Mouse (Mus musculus) adrenal gland, postnatal 4 days (tissue): ENCODE data around the gene Trp53bp1. TPM values are rescaled to one million over a fixed set of nuclear protein-coding genes. Genes with fewer than 3 reads are reported as not detected.

Experiments
- DNase-seq, 2 experiments: peaks; one replicate each; pipeline ENCODE4 v3.0.0; 2021 to 2022; ENCODE audit warnings: low spot score in 2 of 2, mixed read lengths in 2 of 2
- long read RNA-seq, 2 experiments: library from polyadenylated mRNA; stranded (forward); transcript quantifications; one replicate each; pipeline ENCODE4 v2.0.0; 2021
- total RNA-seq, 2 experiments: library from RNA; stranded (reverse); gene quantifications; 2 replicates each; pipeline ENCODE4 v1.2.3; 2021

Gene Trp53bp1
- total RNA-seq = 100 to 1,000 TPM in 1 of 2 experiments, 10 to 100 TPM in 1; 99.2 to 105 TPM
- long read RNA-seq, experiment 1, partial matches to known transcripts = 8 of 8 reads
- long read RNA-seq, experiment 1, other reads (novel, unspliced or antisense) = 0 of 8 reads
- long read RNA-seq, experiment 2, full-length matches to known transcripts = 2 of 26 reads
- long read RNA-seq, experiment 2, partial matches to known transcripts = 17 of 26 reads
- long read RNA-seq, experiment 2, other reads (novel, unspliced or antisense) = 7 of 26 reads

DNA sequence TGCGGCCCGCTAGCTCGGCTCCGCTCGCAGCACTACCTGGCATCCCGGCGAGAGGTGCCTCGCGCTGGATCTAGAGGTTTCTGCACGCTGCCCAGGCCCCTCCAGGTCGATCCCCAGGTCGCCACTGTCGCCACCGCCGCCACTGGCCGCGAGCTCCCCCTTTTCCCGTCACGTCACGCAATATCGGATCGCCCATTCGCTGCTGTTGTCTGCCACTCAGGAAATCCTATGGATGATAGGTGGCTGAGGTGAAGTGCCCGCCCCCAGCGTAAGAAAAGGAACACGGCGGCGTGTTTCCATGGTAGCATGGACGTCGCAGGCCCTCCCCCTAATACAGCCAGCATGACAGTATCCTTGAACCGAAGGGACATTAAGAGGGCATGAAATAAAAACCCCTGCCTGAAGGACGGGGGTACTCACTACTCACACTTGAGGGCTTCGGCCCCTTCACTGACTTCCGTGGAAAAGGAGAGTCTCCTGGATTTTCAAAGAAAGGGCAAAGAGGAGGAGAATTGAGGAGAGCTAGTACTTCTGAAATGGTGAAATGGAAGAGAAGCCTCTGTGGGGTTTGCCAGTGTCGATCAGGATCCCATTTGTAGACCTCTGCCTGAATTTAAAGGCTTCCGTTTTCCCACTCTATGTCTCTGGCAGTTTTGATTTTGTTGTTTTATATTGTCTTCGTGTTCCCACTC, at the start of gene Trp53bp1:
Gene Trp53bp1 (minus strand): TSS at position 172 of the 692 bp plus-strand sequence.
- peak; percentile 79 to 87 for DNase-seq

DNA sequence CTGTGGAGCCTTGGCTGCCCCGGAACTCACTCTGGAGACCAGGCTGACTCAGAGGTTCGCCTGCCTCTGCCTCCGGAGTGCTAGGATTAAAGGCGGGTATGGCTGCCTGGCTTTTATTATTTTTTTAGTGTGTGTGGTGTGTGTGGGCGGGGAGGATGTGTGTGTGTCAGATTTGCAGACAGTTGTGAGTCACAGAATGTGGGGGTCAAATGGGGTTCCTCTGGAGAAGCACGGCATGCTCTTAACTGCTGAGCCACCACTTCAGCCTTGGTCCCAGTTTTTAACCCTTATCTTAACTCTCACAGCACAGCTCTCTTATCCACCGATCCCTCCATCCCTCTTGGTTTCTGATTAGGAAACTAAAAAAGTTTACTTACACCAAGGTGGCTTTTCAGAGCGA, 45.1 kb upstream of the Trp53bp1 start:
- DNase-seq = no peak

DNA sequence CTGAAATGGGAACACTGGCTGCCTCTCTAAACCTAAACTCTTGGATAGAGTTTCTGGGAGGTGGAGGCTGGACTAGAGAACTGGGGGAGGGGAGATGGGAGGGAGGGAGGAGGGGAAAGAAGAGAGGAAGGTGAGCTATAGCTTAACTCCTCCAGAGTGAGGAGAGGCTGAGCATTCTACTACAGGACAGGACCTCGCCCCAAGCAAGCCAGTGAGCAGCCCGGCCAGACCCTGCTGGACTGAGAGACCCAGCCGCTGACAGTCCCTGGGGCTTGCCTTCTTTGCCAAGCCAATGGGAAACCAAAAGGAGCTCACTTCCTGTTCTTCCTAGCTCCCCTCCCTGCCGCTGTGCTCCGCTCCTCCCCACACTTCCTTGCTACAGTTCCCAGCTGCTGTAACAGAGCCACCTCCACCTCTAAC, 37.8 kb upstream of the Trp53bp1 start:
- DNase-seq = no peak

DNA sequence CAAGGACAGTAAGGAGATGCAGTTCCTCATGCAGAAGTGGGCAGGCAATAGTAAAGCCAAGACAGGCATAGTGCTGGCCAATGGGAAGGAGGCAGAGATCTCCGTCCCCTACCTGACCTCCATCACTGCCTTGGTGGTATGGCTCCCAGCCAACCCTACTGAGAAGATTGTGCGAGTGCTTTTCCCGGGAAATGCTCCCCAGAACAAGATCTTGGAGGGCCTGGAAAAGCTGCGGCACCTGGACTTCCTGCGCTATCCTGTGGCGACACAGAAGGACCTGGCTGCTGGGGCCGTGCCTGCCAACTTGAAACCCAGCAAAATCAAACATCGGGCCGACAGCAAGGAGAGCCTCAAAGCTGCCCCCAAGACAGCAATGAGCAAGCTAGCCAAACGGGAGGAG, 28.8 kb upstream of the Trp53bp1 start:
- no peak for DNase-seq

- DNase-seq = no peak
Observed at GRCm38 (mm10) chr2:121299471-121299870, 28.3 kb upstream of the Trp53bp1 start.

- no peak for DNase-seq
Observed at GRCm38 (mm10) chr2:121298131-121298530, 26.9 kb upstream of the Trp53bp1 start.

GRCm38 (mm10) chr2:121297701-121298100, 26.5 kb upstream of the Trp53bp1 start:
- DNase-seq = no peak

- DNase-seq = no peak
Observed at GRCm38 (mm10) chr2:121296754-121297231, 25.6 kb upstream of the Trp53bp1 start.

GRCm38 (mm10) chr2:121295608-121296571, 24.7 kb upstream of the Trp53bp1 start:
- no peak for DNase-seq

- no peak for DNase-seq
Observed at GRCm38 (mm10) chr2:121294753-121295607, 23.8 kb upstream of the Trp53bp1 start.

DNA sequence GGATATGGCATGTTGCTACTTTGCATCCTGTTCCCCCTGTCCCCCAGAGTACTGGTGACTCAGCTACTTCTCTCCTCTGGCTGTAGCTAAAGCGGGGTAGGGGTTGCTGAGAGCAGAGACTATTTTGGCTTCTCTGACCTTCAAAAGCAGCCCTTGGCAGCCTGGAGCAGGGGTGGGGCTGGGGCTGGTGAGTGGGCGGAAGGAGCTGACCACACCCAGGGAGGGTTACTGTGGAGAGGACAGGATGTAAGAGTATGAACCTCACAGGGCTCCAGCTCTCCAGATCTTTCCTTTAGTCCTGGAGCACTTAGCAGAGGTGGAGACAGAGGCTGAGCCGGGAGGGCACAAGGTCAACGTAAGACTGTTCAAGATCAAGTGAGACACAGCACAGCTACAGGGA, 23.0 kb upstream of the Trp53bp1 start:
- DNase-seq = no peak

GRCm38 (mm10) chr2:121292316-121293013, 21.3 kb upstream of the Trp53bp1 start:
- DNase-seq = no peak

- DNase-seq = no peak
Observed at GRCm38 (mm10) chr2:121289730-121290540, 18.7 kb upstream of the Trp53bp1 start.

DNA sequence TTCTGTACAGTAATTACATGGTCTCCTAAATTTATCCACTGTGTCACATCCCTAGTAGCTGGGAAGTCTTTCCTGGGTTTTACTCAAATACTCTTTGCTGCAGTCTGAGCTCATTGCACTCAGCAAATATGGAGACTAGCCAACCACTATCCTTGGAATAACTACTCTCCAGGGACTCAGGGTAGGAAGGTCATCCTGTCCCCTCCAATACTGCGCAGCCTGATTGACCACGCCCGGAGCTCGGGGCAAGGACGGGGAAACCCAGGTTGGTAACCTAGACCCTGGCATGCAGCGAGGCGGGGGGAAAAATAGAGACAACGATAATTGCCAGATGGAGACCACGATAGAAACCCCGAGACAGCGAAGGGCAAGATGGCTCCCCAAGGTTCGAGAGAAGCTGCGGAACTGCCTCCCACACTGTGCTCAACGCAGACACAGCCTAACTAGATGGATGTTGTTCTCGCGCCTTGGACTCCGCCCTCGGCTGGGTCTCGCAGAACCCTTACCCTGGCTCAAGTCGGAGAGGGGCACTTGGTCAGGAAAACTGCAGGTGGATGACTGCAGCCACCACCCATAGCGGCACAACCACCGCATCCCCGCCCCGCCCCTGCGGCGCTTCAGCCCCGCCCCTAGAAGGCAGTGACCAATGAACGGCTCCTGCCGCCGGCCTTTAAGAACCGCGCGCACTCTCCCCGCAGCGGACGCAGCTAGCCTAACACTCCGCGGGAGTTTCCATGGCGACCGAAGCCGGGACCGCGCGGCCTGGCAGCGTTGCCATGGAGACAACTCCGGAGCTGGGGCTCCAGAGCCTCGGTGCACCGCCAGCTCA, 17.9 kb upstream of the Trp53bp1 start, which contains the start of gene Map1a:
Gene Map1a (plus strand): TSS at position 700 of the 829 bp plus-strand sequence.
- peak; percentile 80 to 86 for DNase-seq

DNA sequence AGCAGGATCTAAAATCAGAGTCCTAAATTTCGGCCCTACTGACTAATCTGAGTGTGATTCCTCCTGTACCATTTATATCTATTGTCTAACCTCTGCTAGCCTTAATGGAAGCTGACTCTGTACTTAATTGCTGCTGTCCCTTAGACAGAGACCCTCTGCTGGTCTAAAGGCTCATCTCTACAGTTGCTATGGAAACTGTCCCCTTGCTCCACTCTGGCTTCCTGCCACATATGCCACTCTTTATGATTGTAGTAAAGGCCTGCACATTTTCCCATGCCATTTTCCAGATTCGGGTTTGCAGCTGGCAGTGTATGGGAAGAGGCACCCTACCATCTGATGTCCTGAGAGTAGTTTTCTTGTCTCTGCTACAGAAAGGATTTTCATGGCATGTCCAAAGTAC, 16.6 kb upstream of the Trp53bp1 start:
- no peak for DNase-seq

DNA sequence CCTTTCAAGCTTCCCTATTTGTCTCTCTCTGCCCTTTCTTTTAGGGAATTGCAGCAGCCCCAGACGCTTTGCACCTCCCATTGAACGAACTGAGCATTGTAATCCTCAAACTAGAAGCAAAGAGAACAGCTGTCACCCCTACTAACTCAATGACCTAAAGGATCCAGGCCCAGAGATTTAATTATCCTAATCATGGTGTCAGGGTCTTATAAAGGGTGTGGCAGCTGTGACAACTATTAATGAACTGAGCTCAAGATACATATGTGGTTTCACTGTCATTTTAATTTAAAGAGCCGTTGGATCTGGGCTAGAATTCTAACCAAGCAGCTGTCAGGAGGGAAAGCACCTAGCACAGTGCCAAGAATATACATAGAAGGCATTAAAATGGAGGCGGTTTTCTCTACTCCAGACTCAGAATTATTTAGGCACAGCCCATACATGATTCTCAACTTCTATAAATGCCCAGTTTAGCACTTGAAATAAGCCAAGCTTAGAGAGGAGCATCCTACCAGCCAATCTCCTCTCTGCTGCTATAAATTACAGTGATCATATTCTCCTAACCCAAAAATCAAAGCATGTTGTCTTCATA, 815 bp upstream of the Trp53bp1 start:
- DNase-seq = no peak

DNA sequence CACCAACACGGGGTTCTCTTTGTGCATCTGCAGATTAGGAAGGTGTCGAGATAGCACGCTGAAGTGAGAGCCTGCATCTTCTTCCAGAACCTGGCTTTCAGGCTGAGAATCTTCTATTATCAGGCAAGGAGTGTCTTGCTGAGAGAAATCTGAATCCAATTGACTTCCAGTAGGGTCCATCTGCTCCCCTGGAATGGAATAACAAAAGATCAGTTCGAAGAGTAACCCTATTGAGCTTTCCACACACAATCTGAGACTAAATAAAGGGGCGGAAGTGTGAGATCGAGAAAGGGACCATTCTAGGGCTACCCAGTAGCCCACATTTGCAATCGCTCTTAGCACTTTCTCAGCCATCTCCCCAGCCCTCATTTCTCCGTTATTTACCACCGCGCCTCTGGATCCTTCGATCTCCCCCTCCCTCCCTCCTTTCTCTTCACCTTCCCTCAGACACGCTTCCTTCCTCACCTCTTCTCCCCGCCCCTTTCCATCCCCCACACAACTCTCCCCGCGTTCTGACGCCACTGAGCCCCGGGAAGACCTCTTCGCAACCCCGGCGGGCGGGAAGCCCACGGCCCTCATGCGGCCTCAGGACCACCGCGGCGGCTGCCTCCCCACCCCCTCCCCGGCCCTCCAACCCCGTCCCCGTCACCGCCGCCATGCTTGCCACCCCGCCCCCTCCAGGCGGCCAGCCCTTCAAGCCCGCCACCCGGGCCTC, 529 bp downstream of the Trp53bp1 start:
- no peak for DNase-seq
